Mouse (Mus musculus) kidney, postnatal 10 days (tissue): Measurements from ENCODE around the gene Taar8b.
"Not testable (repeated sequence)": the region's sequence is repeated elsewhere in the genome, so short reads cannot be mapped to it uniquely, and the experiment has no call there.

Source experiments
- DNase-seq: peaks from one replicate; pipeline ENCODE4 v3.0.0; 2021; ENCODE audit warnings: mixed read lengths

Taar8b gene

DNA sequence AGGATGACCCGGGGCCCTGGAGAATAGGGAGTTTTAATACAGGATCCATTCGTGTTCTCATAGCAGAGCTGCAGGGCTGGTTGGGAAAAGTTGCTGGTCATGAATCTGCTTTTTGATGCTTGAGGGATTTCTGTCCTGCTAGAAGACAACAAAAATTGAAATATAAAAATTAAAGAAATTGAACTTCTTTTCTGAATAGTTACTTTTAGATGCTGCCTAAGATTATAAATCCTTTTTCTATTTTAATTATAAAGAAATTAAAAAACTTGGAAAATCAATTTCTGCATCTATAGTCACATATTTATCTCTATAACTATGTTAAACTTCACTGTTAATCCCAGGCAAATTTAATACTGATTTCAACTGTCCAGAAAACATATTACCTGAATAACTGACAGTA, at the start of gene Taar8b:
TSS of gene Taar8b (minus strand) at position 101 of the 400 bp plus-strand sequence.
- DNase-seq: no peak

DNA sequence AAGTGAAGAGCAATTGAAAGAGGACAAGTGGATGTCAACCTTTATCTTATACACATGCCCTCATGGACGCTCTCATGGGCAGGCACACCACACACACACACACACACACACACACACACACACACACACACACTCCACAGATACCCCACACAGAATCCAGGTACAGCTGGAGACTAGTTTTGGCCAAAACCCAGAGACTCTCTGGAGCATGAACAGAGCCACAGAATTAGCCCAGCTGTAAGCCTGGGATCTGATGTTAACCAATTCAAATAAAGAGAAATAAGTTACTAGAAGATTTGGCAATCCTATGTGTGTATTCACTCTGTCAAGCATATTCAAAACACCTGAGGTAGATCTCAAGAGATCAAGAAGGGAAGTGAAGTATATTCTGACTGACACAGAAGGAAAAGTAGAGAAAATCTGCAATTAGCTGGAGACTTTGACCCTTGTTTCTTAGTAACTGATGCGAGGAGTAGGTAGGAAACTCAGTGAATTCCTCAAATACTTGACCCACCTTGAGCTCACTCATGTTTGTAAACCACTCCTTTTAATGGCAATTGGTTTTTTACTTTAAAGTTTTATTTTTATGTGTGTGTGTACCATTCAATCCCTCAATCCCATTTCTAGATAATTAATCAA, 46.6 kb upstream of the Taar8b start:
- peak; percentile 42 for DNase-seq

- DNase-seq: no peak
Observed at GRCm38 (mm10) chr10:24134071-24134645, 42.1 kb upstream of the Taar8b start.

GRCm38 (mm10) chr10:24133132-24133531, 41.0 kb upstream of the Taar8b start:
- no peak for DNase-seq

- peak; percentile 64 for DNase-seq
Observed at GRCm38 (mm10) chr10:24132273-24132672, 40.2 kb upstream of the Taar8b start.

GRCm38 (mm10) chr10:24131451-24132262, 39.6 kb upstream of the Taar8b start:
- peak; percentile 77 for DNase-seq

GRCm38 (mm10) chr10:24111116-24111778, 19.2 kb upstream of the Taar8b start:
- peak; percentile 75 for DNase-seq

GRCm38 (mm10) chr10:24109434-24109833, 17.3 kb upstream of the Taar8b start, which contains the start of gene Taar9:
TSS of gene Taar9 (minus strand) at chr10:24109534.
- not testable (repeated sequence) for DNase-seq

DNA sequence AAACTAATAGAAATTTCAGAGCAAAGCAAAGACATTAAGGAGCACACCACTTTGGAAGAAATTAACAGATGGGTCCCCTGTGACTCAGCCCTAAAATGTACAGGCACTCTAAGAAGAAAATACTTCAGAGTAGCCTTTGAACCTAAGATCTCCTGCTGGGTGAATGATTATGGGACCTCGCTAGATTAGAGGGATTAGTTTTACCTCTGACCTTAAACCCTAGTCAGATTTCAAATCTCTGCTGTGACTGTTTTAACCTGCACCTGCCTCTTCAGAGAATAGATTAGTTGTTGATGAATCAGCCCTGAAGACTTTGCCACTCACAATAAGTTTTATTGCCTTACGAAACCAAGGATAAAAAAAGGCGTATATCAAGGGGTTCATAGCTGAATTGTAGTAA, 16.1 kb upstream of the Taar8b start:
- no peak for DNase-seq

DNA sequence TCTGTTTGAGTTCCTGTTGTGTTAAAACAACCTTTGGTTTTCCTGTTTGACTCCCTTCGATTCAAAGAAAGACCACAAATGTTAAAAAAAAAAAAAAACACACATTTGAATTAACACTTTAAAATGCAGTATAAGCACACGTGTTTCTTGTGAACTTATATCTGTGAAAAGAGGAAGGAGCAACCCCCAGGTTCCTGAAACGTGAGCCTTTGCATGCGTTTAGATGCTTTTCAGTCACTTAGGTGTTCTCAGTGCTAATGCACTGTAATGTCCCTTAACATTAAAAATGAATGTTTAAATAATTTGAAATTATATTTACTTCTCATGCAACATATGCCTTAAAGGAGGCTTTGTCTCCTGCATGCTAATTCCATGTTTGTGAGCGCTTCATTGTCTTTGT, 15.7 kb upstream of the Taar8b start:
- no peak for DNase-seq

DNA sequence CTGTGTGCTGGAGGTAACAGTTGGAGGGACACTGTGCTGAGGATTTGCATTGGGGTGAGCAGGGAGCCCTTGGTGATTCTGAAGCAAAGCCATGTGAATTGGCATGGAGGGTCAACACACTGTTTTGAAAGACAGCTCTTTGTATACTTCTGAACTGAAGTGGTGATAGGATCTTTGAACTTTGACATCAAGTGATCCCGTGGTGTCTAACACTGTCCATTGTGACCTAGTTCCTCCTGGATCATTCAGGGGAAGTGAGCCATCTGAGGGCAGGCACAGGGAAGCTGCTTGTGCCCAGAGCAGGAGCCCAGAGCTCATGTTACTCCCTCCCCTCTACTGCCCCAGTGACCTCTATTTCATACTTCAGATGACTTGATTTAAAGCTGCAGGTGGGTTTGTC, 11.2 kb upstream of the Taar8b start:
- not testable (repeated sequence) for DNase-seq

- DNase-seq: not testable (repeated sequence)
Observed at GRCm38 (mm10) chr10:24101812-24102211, 9.7 kb upstream of the Taar8b start, which contains the start of gene Taar8c. TSS of gene Taar8c (minus strand) at chr10:24101912.

GRCm38 (mm10) chr10:24097010-24097409, 4.9 kb upstream of the Taar8b start:
- DNase-seq: not testable (repeated sequence)

DNA sequence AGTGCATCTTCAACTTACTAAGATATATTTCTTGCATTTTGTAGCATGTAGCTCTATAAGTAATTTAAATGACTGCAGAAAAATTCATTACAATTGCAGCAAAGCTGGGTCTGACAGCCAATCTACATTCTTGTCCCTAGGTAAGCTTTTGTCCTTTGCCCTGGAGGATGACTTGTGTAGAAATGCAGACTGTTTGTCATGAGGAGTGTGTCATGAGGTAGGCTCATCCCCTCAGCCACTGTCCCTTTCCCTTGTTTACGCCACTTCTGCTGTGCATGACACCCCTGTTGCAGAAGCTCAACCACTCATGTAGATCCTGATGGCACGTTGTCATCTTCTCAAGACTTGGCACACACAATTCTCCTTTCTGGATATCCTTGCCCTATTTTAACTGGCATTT, 4.9 kb downstream of the Taar8b start:
- no peak for DNase-seq

GRCm38 (mm10) chr10:24086555-24086954, 5.5 kb downstream of the Taar8b start:
- DNase-seq: no peak

DNA sequence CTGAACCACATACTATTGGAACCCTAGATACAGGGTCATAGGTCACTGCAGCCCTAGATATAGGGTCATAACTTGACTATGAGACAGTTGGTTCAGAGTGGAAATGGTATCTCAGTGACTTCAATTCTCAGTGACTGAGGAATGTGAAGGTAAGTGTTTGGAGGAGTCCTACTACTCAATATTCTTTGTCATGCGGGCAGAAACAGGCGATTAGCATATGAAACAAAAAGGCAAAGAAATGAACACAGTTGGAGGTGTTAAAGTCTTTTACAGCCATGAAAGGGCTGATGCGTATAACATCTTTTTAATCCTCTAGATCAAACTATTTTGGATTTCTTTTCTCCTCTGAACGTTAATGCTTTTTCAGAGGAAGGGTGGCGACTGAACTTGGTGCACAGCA, 6.2 kb downstream of the Taar8b start:
- no peak for DNase-seq

DNA sequence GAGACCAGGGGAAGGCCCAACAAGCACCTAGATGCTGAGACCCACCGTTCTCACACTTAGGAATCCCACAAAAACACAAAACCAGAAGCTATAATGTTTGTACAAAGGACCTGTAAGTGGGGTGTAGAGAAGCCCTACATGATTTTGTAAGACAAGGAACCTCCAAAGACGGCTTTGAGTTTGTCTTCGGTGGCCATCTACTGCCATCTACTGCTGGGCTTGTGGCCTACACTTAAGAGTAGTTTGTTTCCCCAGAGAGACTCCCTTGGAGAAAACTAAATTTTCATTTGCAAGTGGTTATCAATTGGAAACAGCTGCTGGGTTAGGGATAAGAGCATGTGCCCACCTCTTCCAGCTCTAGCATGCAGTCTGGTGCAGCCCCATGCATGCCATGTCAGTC, 11.9 kb downstream of the Taar8b start:
- peak; percentile 62 for DNase-seq

- not testable (repeated sequence) for DNase-seq
Observed at GRCm38 (mm10) chr10:24076200-24076599, 15.9 kb downstream of the Taar8b start, which contains the start of gene Taar8a. TSS of gene Taar8a (plus strand) at chr10:24076500.

- DNase-seq: not testable (repeated sequence)
Observed at GRCm38 (mm10) chr10:24074751-24075150, 17.3 kb downstream of the Taar8b start.

DNA sequence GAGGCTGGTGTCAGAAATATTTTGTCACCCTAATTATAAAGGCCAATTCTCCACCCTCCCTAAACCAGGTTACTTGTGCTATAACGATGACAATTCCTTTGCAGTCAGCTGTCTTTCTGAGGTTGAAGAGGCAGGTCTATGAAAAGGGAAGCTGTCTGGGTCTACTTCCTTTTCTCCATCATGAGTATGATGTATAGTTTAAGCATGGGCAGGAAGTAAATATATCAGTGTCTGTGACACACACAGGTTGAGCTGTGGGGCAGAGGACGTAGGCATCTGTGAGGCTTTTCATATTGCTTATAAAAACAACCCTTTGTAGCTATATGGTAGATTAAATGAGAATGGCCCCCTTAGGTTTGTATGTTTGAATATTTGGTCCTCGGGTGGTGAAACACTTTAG, 33.1 kb downstream of the Taar8b start:
- DNase-seq: no peak

GRCm38 (mm10) chr10:24052039-24052438, 40.1 kb downstream of the Taar8b start:
- no peak for DNase-seq

- no peak for DNase-seq
Observed at GRCm38 (mm10) chr10:24049210-24049609, 42.9 kb downstream of the Taar8b start, which contains the start of gene Taar7f. TSS of gene Taar7f (plus strand) at chr10:24049510.
